Mouse (Mus musculus): ENCODE measurements around the gene Slc25a11.

GRCm38 (mm10) chr11:70658942-70659341, 11.7 kb upstream of the Slc25a11 start:
- TF ChIP-seq CTCF (IDR thresholded peaks at IDR 0.05; ENCODE audit: low read depth, low read length) (no peak), POLR2A (IDR thresholded peaks at IDR 0.05; ENCODE audit: extremely low read depth, insufficient read depth, low read length) (no peak)
